Mouse (Mus musculus): ENCODE data around the gene Rab17. TPM values are rescaled to one million over a fixed set of nuclear protein-coding genes. Genes with fewer than 3 reads are reported as not detected.

Gene Rab17
- total and polyA plus RNA-seq, 2 experiments from 2014 or later = 5.6 to 8.4 TPM

DNA sequence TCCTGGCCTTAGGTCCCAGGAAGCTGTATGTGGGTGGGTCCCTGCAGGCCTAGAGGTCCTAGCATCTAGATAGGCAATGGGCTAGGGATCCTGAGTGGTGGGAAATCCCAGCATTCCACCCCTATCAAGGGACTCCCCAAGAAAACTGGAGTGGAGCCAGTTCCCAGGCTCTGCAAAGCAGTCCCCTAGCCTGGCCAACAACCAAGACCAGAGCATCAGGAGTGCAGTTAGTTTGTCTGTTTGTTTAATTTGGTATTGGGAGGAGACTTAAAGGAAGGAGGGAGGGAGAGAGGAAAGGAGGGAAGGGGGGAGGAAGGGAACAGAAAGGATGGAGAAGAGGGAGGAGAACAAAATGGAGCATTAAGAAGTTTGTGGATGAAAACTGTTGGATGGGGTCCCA is 60.3 kb downstream of the Rab17 start:
- TF ChIP-seq CTCF (IDR thresholded peaks at IDR 0.05; ENCODE audit: low read depth) (no peak), EP300 (IDR thresholded peaks at IDR 0.05; ENCODE audit: low read depth) (no peak)
- H3K36me3 ChIP-seq (replicated peaks; ENCODE audit: control insufficient read depth, insufficient read depth, low read length) = no peaks in the 10 kb centered on the region
- no peak overlapping the region for H3K4me3 ChIP-seq (ENCODE audit: low read depth, low read length)
- H3K9ac ChIP-seq (replicated peaks; ENCODE audit: low read depth, low read length) = no peak overlapping the region
- ATAC-seq (ENCODE audit: insufficient read depth, low read depth) = peak; percentile 51; the same call in 1 of the 2 replicates
- 0 out of 2 replicates have a peak, but pooled peaks cover 10% of the 10 kb centered on the region for H3K27me3 ChIP-seq (ENCODE audit: control insufficient read depth, insufficient read depth, low read length)
- peak overlapping the region; percentile 43; the same call in 1 of the 2 replicates for H3K27ac ChIP-seq (ENCODE audit: low read depth)
- H3K9me3 ChIP-seq (replicated peaks; ENCODE audit: control insufficient read depth, low read length) = no peaks in the 10 kb centered on the region
- DNase-seq (ENCODE audit: low spot score) = peak; percentile 63
- peaks cover 14% of the 10 kb centered on the region for H3K4me1 ChIP-seq (ENCODE audit: control insufficient read depth, insufficient read depth)
- peak overlapping the region; percentile 53 for H3K4me2 ChIP-seq (ENCODE audit: low read depth, low read length)

Other genes starting within 250 kb of the Rab17 start
- gene Col6a3, start 125.7 kb downstream of the Rab17 start, total RNA-seq (2014; rRNA removed; ENCODE audit: low replicate concordance) = 81.7 and 110 TPM in 2 replicates
- 14.2 and 15.1 TPM in 2 replicates for gene Col6a3, start 125.7 kb downstream of the Rab17 start, polyA plus RNA-seq (2015; fragmentation: Nextera tagmentation; extraction: Ambion mirVana)
- gene Mlph, start 54.6 kb downstream of the Rab17 start, total RNA-seq (2014; rRNA removed; ENCODE audit: low replicate concordance) = 0.04 and 0.27 TPM in 2 replicates
- gene Mlph, start 54.6 kb downstream of the Rab17 start, polyA plus RNA-seq (2015; fragmentation: Nextera tagmentation; extraction: Ambion mirVana) = 0.12 TPM in 2 replicates
- not detected in 2 replicates for gene Prlh, start 16.6 kb downstream of the Rab17 start, total RNA-seq (2014; rRNA removed; ENCODE audit: low replicate concordance)
- gene Prlh, start 16.6 kb downstream of the Rab17 start, polyA plus RNA-seq (2015; fragmentation: Nextera tagmentation; extraction: Ambion mirVana) = not detected in 2 replicates
- 120 and 135 TPM in 2 replicates for gene Lrrfip1, start 29.1 kb upstream of the Rab17 start, total RNA-seq (2014; rRNA removed; ENCODE audit: low replicate concordance)
- 140 and 168 TPM in 2 replicates for gene Lrrfip1, start 29.1 kb upstream of the Rab17 start, polyA plus RNA-seq (2015; fragmentation: Nextera tagmentation; extraction: Ambion mirVana)
- gene Rbm44, start 175.4 kb upstream of the Rab17 start, total RNA-seq (2014; rRNA removed; ENCODE audit: low replicate concordance) = 0.04 and 4.4 TPM in 2 replicates
- gene Rbm44, start 175.4 kb upstream of the Rab17 start, polyA plus RNA-seq (2015; fragmentation: Nextera tagmentation; extraction: Ambion mirVana) = 0.71 and 0.97 TPM in 2 replicates
- gene Ramp1, start 210.2 kb upstream of the Rab17 start, total RNA-seq (2014; rRNA removed; ENCODE audit: low replicate concordance) = 46.7 and 59.5 TPM in 2 replicates
- gene Ramp1, start 210.2 kb upstream of the Rab17 start, polyA plus RNA-seq (2015; fragmentation: Nextera tagmentation; extraction: Ambion mirVana) = 62.4 and 65.5 TPM in 2 replicates